Mouse (Mus musculus): Measurements from ENCODE around the gene R3hcc1l. TPM values are rescaled to one million over a fixed set of nuclear protein-coding genes. Genes with fewer than 3 reads are reported as not detected.

Gene R3hcc1l
- polyA plus RNA-seq, 1 experiment from 2014 or later: 26.3 TPM

Other genes starting within 250 kb of the R3hcc1l start
- 3.3 and 4.4 TPM in 2 replicates for gene Crtac1, start 87.0 kb upstream of the R3hcc1l start, polyA plus RNA-seq (2014; fragmentation: Nextera tagmentation; extraction: Ambion mirVana)
- 0.12 and 0.25 TPM in 2 replicates for gene Loxl4, start 94.1 kb downstream of the R3hcc1l start, polyA plus RNA-seq (2014; fragmentation: Nextera tagmentation; extraction: Ambion mirVana)
- 0.71 and 0.73 TPM in 2 replicates for gene Pyroxd2, start 234.0 kb downstream of the R3hcc1l start, polyA plus RNA-seq (2014; fragmentation: Nextera tagmentation; extraction: Ambion mirVana)

All from midbrain, embryonic 11.5 days (tissue).